8 mouse cellular contexts compared by ENCODE assay signal in genomic region chr7:27165007-27165655, GRCm38 (mm10). TPM values are rescaled to one million over a fixed set of nuclear protein-coding genes. Genes with fewer than 3 reads are reported as not detected.
DNase-seq lines count a peak whose midpoint lies in the region; ATAC-seq and TF ChIP-seq lines count a peak whose summit lies in the region.

No protein-coding gene starts in this region.

- 48% methylated on average over 23 of the region's 23 CpGs for WGBS in lung, adult 2 months
- WGBS in bone marrow, adult 2 months: 80% methylated on average over 23 of the region's 23 CpGs
- WGBS in forebrain, embryonic 14.5 days: 72% methylated on average over 19 of the region's 23 CpGs
- 70% methylated on average over 23 of the region's 23 CpGs for WGBS in midbrain, embryonic 16.5 days

- peak overlapping the region; percentile 90 for H3K9ac ChIP-seq in forebrain, embryonic 14.5 days (ENCODE audit: low read length)
- peak overlapping the region; percentile 92 for H3K9ac ChIP-seq in midbrain, embryonic 16.5 days (ENCODE audit: low read depth, low read length)

- TF ChIP-seq CTCF in lung, adult 2 months (IDR thresholded peaks at IDR 0.05; ENCODE audit: insufficient read depth, low read length): no peak
- TF ChIP-seq CTCF in bone marrow, adult 2 months (IDR thresholded peaks at IDR 0.05; ENCODE audit: control insufficient read depth, insufficient read depth, low read length): no peak

- no peak for ATAC-seq in forebrain, embryonic 14.5 days
- no peak for ATAC-seq in midbrain, embryonic 16.5 days

- peaks cover 41% of the 10 kb centered on the region for H3K4me1 ChIP-seq in lung, adult 2 months (ENCODE audit: control insufficient read depth, insufficient read depth, low read length)
- H3K4me1 ChIP-seq in bone marrow, adult 2 months (ENCODE audit: control insufficient read depth, insufficient read depth, low read length): peaks cover 6% of the 10 kb centered on the region
- H3K4me1 ChIP-seq in forebrain, embryonic 14.5 days (ENCODE audit: control insufficient read depth, insufficient read depth, low read length): peaks cover 43% of the 10 kb centered on the region
- peaks cover 63% of the 10 kb centered on the region for H3K4me1 ChIP-seq in midbrain, embryonic 16.5 days (ENCODE audit: control insufficient read depth, insufficient read depth, low read length)

- no peaks in the 10 kb centered on the region for H3K9me3 ChIP-seq in forebrain, embryonic 14.5 days (replicated peaks; ENCODE audit: control insufficient read depth, low read length)
- H3K9me3 ChIP-seq in midbrain, embryonic 16.5 days (replicated peaks; ENCODE audit: control insufficient read depth, low read length, poor library complexity, severe bottlenecking): no peaks in the 10 kb centered on the region

- peak; percentile 41 for DNase-seq in lung, adult 2 months
- no peak for DNase-seq in lung, postnatal 4 days
- no peak for DNase-seq in forebrain, embryonic 14.5 days (ENCODE audit: low spot score)
- DNase-seq in kidney, adult 9 months: peak; percentile 66
- no peak for DNase-seq in frontal cortex, postnatal 14 days (ENCODE audit: low spot score in 2 of 2)
- DNase-seq in frontal cortex, adult 2 months (ENCODE audit: extremely low spot score in 1 of 2, low spot score in 1 of 2): no peak

- H3K27me3 ChIP-seq in forebrain, embryonic 14.5 days (replicated peaks; ENCODE audit: control insufficient read depth, insufficient read depth, low read length): no peaks in the 10 kb centered on the region
- H3K27me3 ChIP-seq in midbrain, embryonic 16.5 days (ENCODE audit: control insufficient read depth, insufficient read depth, low read depth, low read length): no peaks in the 10 kb centered on the region

- H3K4me3 ChIP-seq in lung, adult 2 months (replicated peaks; ENCODE audit: extremely low read depth, low read depth, low read length): peak overlapping the region; percentile 75
- H3K4me3 ChIP-seq in bone marrow, adult 2 months (replicated peaks; ENCODE audit: control insufficient read depth, low read depth, low read length): peak overlapping the region; percentile 88
- H3K4me3 ChIP-seq in forebrain, embryonic 14.5 days (ENCODE audit: low read depth, low read length): peak overlapping the region; percentile 72
- peak overlapping the region; percentile 80 for H3K4me3 ChIP-seq in midbrain, embryonic 16.5 days (ENCODE audit: low read depth, low read length)

- peaks cover 42% of the 10 kb centered on the region for H3K36me3 ChIP-seq in forebrain, embryonic 14.5 days (ENCODE audit: control insufficient read depth, insufficient read depth, low read length)
- peaks cover 10% of the 10 kb centered on the region; the same call in 1 of the 2 replicates for H3K36me3 ChIP-seq in midbrain, embryonic 16.5 days (ENCODE audit: control insufficient read depth, insufficient read depth, low read length)

- H3K4me2 ChIP-seq in forebrain, embryonic 14.5 days (ENCODE audit: low read length): peak overlapping the region; percentile 78
- peak overlapping the region; percentile 95 for H3K4me2 ChIP-seq in midbrain, embryonic 16.5 days (ENCODE audit: low read length)

- no peak overlapping the region for H3K27ac ChIP-seq in bone marrow, adult 2 months (ENCODE audit: control insufficient read depth, insufficient read depth, low read depth, low read length, poor library complexity)
- H3K27ac ChIP-seq in forebrain, embryonic 14.5 days (ENCODE audit: low read depth, low read length): no peak overlapping the region
- peak overlapping the region; percentile 98 for H3K27ac ChIP-seq in midbrain, embryonic 16.5 days (ENCODE audit: low read length)

- peak; percentile 25; the same call in 1 of the 2 replicates for TF ChIP-seq POLR2A in lung, adult 2 months (IDR thresholded peaks at IDR 0.05; ENCODE audit: borderline replicate concordance, extremely low read depth, low read depth, low read length)
- TF ChIP-seq POLR2A in bone marrow, adult 2 months (IDR thresholded peaks at IDR 0.05; ENCODE audit: borderline replicate concordance, control insufficient read depth, low read depth, low read length): no peak

RNA-seq across cellular contexts. Expression of gene Egln2, which starts 1.5 kb away (rescaled TPM):
- polyA plus RNA-seq in lung, adult 2 months (2012; rRNA removed): 107 and 115 TPM in 2 replicates
- polyA plus RNA-seq in bone marrow, adult 2 months (2011; ENCODE audit: insufficient read depth, insufficient read length, low replicate concordance, missing spikeins): 50.9 and 92.5 TPM in 2 replicates
- polyA plus RNA-seq in forebrain, embryonic 14.5 days (2014; fragmentation: Nextera tagmentation; extraction: Ambion mirVana): 42.2 and 54.2 TPM in 2 replicates
- 91.5 and 95.7 TPM in 2 replicates for polyA plus RNA-seq in midbrain, embryonic 16.5 days (2015; fragmentation: Nextera tagmentation; extraction: Ambion mirVana)
- polyA plus RNA-seq in frontal cortex, adult 2 months (2012; rRNA removed): 96.1 and 102 TPM in 2 replicates

RNA-seq across cellular contexts. Expression of gene Cyp2t4, which starts 11.6 kb away (rescaled TPM):
- polyA plus RNA-seq in lung, adult 2 months (2012; rRNA removed): not detected in 2 replicates
- not detected in 2 replicates for polyA plus RNA-seq in bone marrow, adult 2 months (2011; ENCODE audit: insufficient read depth, insufficient read length, low replicate concordance, missing spikeins)
- polyA plus RNA-seq in forebrain, embryonic 14.5 days (2014; fragmentation: Nextera tagmentation; extraction: Ambion mirVana): 0.28 TPM in 1 of 2 replicates, not detected in the other
- 0.21 and 0.25 TPM in 2 replicates for polyA plus RNA-seq in midbrain, embryonic 16.5 days (2015; fragmentation: Nextera tagmentation; extraction: Ambion mirVana)
- not detected in 2 replicates for polyA plus RNA-seq in frontal cortex, adult 2 months (2012; rRNA removed)

RNA-seq across cellular contexts. Expression of gene Rab4b, which starts 13.6 kb away (rescaled TPM):
- 67.8 and 69.0 TPM in 2 replicates for polyA plus RNA-seq in lung, adult 2 months (2012; rRNA removed)
- 35.7 and 73.7 TPM in 2 replicates for polyA plus RNA-seq in bone marrow, adult 2 months (2011; ENCODE audit: insufficient read depth, insufficient read length, low replicate concordance, missing spikeins)
- polyA plus RNA-seq in forebrain, embryonic 14.5 days (2014; fragmentation: Nextera tagmentation; extraction: Ambion mirVana): 69.8 and 75.8 TPM in 2 replicates
- 104 and 106 TPM in 2 replicates for polyA plus RNA-seq in midbrain, embryonic 16.5 days (2015; fragmentation: Nextera tagmentation; extraction: Ambion mirVana)
- 124 and 128 TPM in 2 replicates for polyA plus RNA-seq in frontal cortex, adult 2 months (2012; rRNA removed)

RNA-seq across cellular contexts. Expression of gene Gm21983, which starts 15.8 kb away (rescaled TPM):
- polyA plus RNA-seq in lung, adult 2 months (2012; rRNA removed): not detected in 2 replicates
- polyA plus RNA-seq in bone marrow, adult 2 months (2011; ENCODE audit: insufficient read depth, insufficient read length, low replicate concordance, missing spikeins): not detected in 2 replicates
- polyA plus RNA-seq in forebrain, embryonic 14.5 days (2014; fragmentation: Nextera tagmentation; extraction: Ambion mirVana): not detected in 2 replicates
- 0.54 and 0.72 TPM in 2 replicates for polyA plus RNA-seq in midbrain, embryonic 16.5 days (2015; fragmentation: Nextera tagmentation; extraction: Ambion mirVana)
- 0.18 and 0.29 TPM in 2 replicates for polyA plus RNA-seq in frontal cortex, adult 2 months (2012; rRNA removed)

RNA-seq across cellular contexts. Expression of gene Mia, which starts 15.8 kb away (rescaled TPM):
- polyA plus RNA-seq in lung, adult 2 months (2012; rRNA removed): 10.5 and 13.5 TPM in 2 replicates
- not detected in 2 replicates for polyA plus RNA-seq in bone marrow, adult 2 months (2011; ENCODE audit: insufficient read depth, insufficient read length, low replicate concordance, missing spikeins)
- 11.9 and 15.6 TPM in 2 replicates for polyA plus RNA-seq in forebrain, embryonic 14.5 days (2014; fragmentation: Nextera tagmentation; extraction: Ambion mirVana)
- 18.2 and 18.8 TPM in 2 replicates for polyA plus RNA-seq in midbrain, embryonic 16.5 days (2015; fragmentation: Nextera tagmentation; extraction: Ambion mirVana)
- polyA plus RNA-seq in frontal cortex, adult 2 months (2012; rRNA removed): 4.4 TPM in 2 replicates

Comparison
In these comparisons a context has a peak if more than half of its experiments do, and no peak if none do; other contexts are left out.
1. DNase-seq: peak in lung, adult 2 months (single experiment) and kidney, adult 9 months (single experiment); none in lung, postnatal 4 days (0 of 2), forebrain, embryonic 14.5 days (single experiment), frontal cortex, postnatal 14 days (0 of 2) and frontal cortex, adult 2 months (0 of 2).
2. Peak in every context shown above with its lines, with median percentiles within 50 percentile points of each other: H3K4me3 ChIP-seq.